Mouse (Mus musculus): Measurements from ENCODE around the gene Cbl. TPM values are rescaled to one million over a fixed set of nuclear protein-coding genes. Genes with fewer than 3 reads are reported as not detected.

Cbl gene
- polyA plus RNA-seq, 1 experiment from 2014 or later, result 5.1 TPM

DNA sequence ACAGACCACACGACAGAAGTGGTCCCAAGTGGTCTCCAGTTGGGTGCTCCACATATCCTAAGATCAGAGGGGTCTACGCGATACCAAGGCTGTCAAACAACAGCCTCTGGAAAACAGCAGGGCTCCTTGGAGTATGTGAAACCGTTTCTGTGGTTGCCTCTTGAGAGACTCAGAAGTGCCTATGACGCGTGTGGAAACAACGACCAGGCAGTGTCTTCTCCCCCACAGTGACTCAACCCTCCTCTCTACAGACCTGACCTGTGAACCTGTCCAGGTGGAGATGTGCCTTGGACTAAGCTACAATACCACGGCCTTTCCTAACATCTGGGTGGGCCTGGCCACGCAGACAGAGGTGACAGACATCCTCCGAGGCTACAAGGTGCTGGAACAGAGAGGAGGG, 128.1 kb downstream of the Cbl start:
- Histone ChIP-seq H3K27me3 (no peaks in the 10 kb centered on the region), H3K4me3 (replicated peaks) (no peak overlapping the region), H3K36me3 (replicated peaks) (peaks cover 54% of the 10 kb centered on the region), H3K27ac (replicated peaks) (no peak overlapping the region), H3K9me3 (replicated peaks) (no peaks in the 10 kb centered on the region), H3K4me2 (no peak overlapping the region), H3K4me1 (replicated peaks) (peaks cover 48% of the 10 kb centered on the region), H3K9ac (no peak overlapping the region)
- 83% methylated on average over 10 of the region's 10 CpGs for WGBS (ENCODE audit: insufficient replicate concordance)
- ATAC-seq (ENCODE audit: insufficient read depth), result no peak

DNA sequence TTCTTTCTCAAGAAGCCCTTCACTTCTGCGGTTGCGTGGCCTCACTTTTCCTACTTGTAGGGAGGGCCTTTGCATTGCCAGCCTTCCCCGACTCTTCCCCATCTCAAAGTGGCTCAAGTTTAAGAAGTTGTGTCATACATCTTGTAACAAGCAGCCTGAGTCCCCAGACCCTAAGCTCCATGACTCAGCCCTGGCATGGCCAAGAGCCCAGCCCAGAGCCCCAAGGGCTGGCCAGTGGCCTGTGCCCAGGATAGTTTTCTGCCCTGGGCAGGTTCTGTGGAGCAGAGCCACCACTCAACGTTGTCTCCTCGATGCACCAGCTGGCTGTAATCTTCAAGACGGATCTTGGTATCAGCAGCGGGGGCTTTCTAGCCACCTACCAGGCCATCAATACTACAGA, 129.0 kb downstream of the Cbl start:
- no peak overlapping the region for H3K4me3 ChIP-seq (replicated peaks)
- WGBS (ENCODE audit: insufficient replicate concordance), result 75% methylated on average over 7 of the region's 7 CpGs
- H3K36me3 ChIP-seq (replicated peaks), result peaks cover 46% of the 10 kb centered on the region
- H3K27me3 ChIP-seq, result no peaks in the 10 kb centered on the region
- H3K4me1 ChIP-seq (replicated peaks), result peaks cover 39% of the 10 kb centered on the region
- H3K9me3 ChIP-seq (replicated peaks), result no peaks in the 10 kb centered on the region
- H3K27ac ChIP-seq (replicated peaks), result no peak overlapping the region
- ATAC-seq (ENCODE audit: insufficient read depth), result no peak
- no peak overlapping the region for H3K4me2 ChIP-seq
- H3K9ac ChIP-seq, result no peak overlapping the region

DNA sequence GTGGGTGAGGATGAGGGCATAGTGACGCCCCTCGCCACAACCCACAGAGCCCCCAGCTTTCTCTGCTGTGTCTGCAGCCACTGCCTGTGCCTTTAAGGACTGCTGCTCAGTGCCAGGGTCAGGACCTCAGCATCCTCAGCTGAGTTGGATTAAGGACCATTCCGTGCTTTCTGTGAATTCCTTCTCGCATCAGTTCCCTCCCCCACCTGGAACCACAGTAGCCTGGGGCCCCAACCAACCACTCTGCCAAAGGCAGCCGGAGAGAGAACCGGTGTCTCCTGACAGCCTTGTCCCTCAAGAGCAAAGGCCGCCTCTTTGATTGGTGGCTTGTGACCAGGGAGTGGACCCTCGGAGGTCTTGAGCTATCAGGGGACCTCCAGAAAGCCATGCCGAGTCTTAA, 132.4 kb downstream of the Cbl start, which contains the start of gene Mfrp:
Mfrp (plus strand) TSS at position 240 of the 400 bp plus-strand sequence.
- Histone ChIP-seq H3K4me2 (no peak within 1 kb of the TSS), H3K36me3 (replicated peaks) (peaks cover 18% of the 10 kb centered on the region; the same call in 1 of the 2 replicates), H3K27ac (replicated peaks) (no peak within 1 kb of the TSS), H3K9me3 (replicated peaks) (no peaks in the 10 kb centered on the region), H3K9ac (no peak within 1 kb of the TSS), H3K4me1 (replicated peaks) (peaks cover 7% of the 10 kb centered on the region; the same call in 1 of the 2 replicates), H3K27me3 (no peaks in the 10 kb centered on the region), H3K4me3 (replicated peaks) (no peak within 1 kb of the TSS)
- 79% methylated on average over 9 of the region's 9 CpGs for WGBS (ENCODE audit: insufficient replicate concordance)
- no peak for ATAC-seq (ENCODE audit: insufficient read depth)

DNA sequence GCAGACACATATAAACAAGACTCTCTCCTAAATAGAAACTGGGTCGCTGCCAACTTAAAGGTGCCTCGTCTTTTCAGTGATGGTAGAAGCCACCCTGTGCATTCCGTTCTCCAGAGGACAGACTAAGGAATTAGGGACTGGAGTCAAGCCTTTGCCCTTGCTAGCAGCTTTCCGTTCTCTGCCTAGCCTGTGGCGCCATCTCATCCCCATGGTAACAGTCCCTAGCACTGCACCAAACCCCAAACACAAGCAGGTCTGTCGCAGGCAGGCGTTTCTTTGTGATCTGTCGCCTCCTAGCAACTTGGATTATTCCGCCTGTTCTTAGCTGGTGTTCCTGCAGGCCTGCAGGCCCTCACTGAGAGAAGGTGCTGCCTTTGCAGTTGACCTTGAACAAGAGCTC, 137.3 kb downstream of the Cbl start:
- no peak overlapping the region for H3K4me3 ChIP-seq (replicated peaks)
- H3K36me3 ChIP-seq (replicated peaks), result 0 out of 2 replicates have a peak, but pooled peaks cover 4% of the 10 kb centered on the region
- H3K4me2 ChIP-seq, result no peak overlapping the region
- no peak for ATAC-seq (ENCODE audit: insufficient read depth)
- peaks cover 12% of the 10 kb centered on the region for H3K4me1 ChIP-seq (replicated peaks)
- no peaks in the 10 kb centered on the region for H3K27me3 ChIP-seq
- no peaks in the 10 kb centered on the region for H3K9me3 ChIP-seq (replicated peaks)
- H3K27ac ChIP-seq (replicated peaks), result no peak overlapping the region
- H3K9ac ChIP-seq, result no peak overlapping the region
- 64% methylated on average over 9 of the region's 9 CpGs for WGBS (ENCODE audit: insufficient replicate concordance)

DNA sequence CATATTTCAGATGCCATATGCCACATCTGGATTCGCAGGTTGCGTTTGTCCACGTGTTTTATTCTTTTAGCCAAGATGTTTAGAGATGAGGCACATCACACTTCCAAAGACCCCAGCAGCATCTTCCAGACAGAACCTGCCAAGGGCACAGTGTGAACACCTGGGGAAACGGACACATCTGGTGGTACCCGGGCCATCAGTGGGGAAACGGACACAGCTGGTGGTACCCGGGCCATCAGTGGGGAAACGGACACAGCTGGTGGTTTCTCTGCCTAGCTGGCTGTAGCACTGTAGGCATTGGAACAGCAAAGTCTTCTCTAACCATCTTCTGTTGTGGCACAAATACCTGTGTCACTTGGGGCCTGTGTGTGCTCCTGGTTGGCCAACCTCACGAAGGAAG, 138.1 kb downstream of the Cbl start:
- Histone ChIP-seq H3K27ac (replicated peaks) (no peak overlapping the region), H3K4me3 (replicated peaks) (no peak overlapping the region), H3K27me3 (no peaks in the 10 kb centered on the region), H3K9me3 (replicated peaks) (no peaks in the 10 kb centered on the region), H3K4me1 (replicated peaks) (peaks cover 12% of the 10 kb centered on the region), H3K36me3 (replicated peaks) (0 out of 2 replicates have a peak, but pooled peaks cover 4% of the 10 kb centered on the region), H3K4me2 (no peak overlapping the region), H3K9ac (no peak overlapping the region)
- no peak for ATAC-seq (ENCODE audit: insufficient read depth)
- WGBS (ENCODE audit: insufficient replicate concordance), result 75% methylated on average over 9 of the region's 9 CpGs

DNA sequence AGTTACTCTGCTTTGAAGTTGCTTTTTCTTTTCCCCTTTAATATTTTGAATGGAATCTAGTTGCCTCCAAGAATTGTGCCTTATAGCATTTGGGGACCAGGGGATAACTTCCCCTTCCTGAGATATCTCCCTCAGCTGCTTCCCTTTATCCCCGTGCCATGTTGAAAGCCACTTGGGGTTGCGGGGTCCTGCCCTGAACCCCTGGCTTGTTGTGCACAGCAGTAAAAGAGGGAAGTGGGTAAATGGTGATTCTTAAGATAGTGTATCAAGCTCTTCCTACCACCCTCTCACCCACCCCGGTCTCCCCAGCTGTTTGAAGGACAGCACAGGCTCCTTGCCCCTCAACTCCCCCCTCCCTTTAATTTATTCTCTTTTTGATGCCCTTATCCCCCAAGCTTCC, 139.1 kb downstream of the Cbl start:
- 0 out of 2 replicates have a peak, but pooled peaks cover 4% of the 10 kb centered on the region for H3K36me3 ChIP-seq (replicated peaks)
- no peak overlapping the region for H3K9ac ChIP-seq
- WGBS (ENCODE audit: insufficient replicate concordance), result 23% methylated on average over 3 of the region's 3 CpGs
- H3K9me3 ChIP-seq (replicated peaks), result no peaks in the 10 kb centered on the region
- no peak overlapping the region for H3K27ac ChIP-seq (replicated peaks)
- ATAC-seq (ENCODE audit: insufficient read depth), result no peak
- H3K4me1 ChIP-seq (replicated peaks), result peaks cover 16% of the 10 kb centered on the region
- no peak overlapping the region for H3K4me2 ChIP-seq
- H3K27me3 ChIP-seq, result no peaks in the 10 kb centered on the region
- H3K4me3 ChIP-seq (replicated peaks), result no peak overlapping the region

DNA sequence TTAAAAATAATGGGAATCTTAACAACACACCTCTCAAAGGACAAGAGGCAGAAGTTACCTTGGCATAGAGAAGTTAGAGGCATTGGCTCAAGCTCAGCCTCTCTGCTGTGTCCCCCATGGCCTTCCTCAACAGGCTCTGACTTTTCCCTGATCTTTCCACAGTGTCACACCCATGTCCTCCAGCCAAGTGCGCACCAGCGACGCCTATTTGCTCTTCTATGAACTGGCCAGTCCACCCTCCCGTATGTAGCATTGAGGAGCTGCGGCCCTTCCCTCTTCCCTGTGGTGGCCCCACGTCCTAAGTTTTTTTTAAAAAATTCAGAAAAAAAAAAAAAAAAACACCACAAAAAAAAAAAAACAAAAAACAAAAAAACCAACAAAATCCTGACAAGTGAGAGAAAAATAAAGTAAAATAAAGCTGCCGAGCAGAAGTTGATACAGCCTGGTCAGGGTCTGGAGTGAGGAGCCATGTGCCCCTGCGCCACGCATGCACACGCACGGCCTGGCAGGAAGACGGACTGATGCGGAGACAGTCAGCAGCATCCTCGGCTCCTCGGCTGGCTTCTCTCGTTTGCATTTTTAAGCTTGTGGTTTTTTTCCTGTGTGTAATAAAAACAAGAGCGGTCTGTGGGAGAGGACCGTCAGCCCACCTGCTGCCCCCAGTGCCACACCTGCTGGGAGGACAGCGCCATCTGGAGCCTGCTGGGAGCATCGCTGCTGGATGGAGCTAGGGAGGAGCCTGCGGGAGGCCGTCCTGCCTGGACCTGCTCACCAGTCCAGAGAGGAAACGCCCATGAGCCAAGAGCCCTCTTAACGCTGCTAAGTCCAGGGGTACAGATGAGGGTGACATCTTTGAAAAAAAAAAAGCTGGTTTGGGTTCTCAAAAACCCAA, 140.0 kb downstream of the Cbl start:
- Histone ChIP-seq H3K9me3 (replicated peaks) (no peaks in the 10 kb centered on the region), H3K9ac (no peak overlapping the region), H3K4me3 (replicated peaks) (no peak overlapping the region), H3K27ac (replicated peaks) (no peak overlapping the region), H3K36me3 (replicated peaks) (0 out of 2 replicates have a peak, but pooled peaks cover 4% of the 10 kb centered on the region), H3K4me1 (replicated peaks) (peaks cover 24% of the 10 kb centered on the region), H3K4me2 (no peak overlapping the region), H3K27me3 (0 out of 2 replicates have a peak, but pooled peaks cover 4% of the 10 kb centered on the region)
- ATAC-seq (ENCODE audit: insufficient read depth), result no peak
- 47% methylated on average over 24 of the region's 24 CpGs for WGBS (ENCODE audit: insufficient replicate concordance)

Other genes starting within 250 kb of the Cbl start
- 0.15 and 0.26 TPM in 2 replicates for gene Thy1, start 190.7 kb downstream of the Cbl start, polyA plus RNA-seq (2015; fragmentation: Nextera tagmentation; extraction: Ambion mirVana)
- gene Usp2, start 167.0 kb downstream of the Cbl start, polyA plus RNA-seq (2015; fragmentation: Nextera tagmentation; extraction: Ambion mirVana), result 3.7 and 4.3 TPM in 2 replicates
- gene Mfrp, start 132.3 kb downstream of the Cbl start, polyA plus RNA-seq (2015; fragmentation: Nextera tagmentation; extraction: Ambion mirVana), result 0.10 TPM in 1 of 2 replicates, not detected in the other
- 0.29 and 0.53 TPM in 2 replicates for gene C1qtnf5, start 126.8 kb downstream of the Cbl start, polyA plus RNA-seq (2015; fragmentation: Nextera tagmentation; extraction: Ambion mirVana)
- not detected in 2 replicates for gene Gm49380, start 120.5 kb downstream of the Cbl start, polyA plus RNA-seq (2015; fragmentation: Nextera tagmentation; extraction: Ambion mirVana)
- gene Rnf26, start 120.5 kb downstream of the Cbl start, polyA plus RNA-seq (2015; fragmentation: Nextera tagmentation; extraction: Ambion mirVana), result 35.2 and 38.4 TPM in 2 replicates
- gene Mcam, start 99.6 kb downstream of the Cbl start, polyA plus RNA-seq (2015; fragmentation: Nextera tagmentation; extraction: Ambion mirVana), result 4.4 and 4.8 TPM in 2 replicates
- not detected in 2 replicates for gene Ccdc153, start 6.6 kb upstream of the Cbl start, polyA plus RNA-seq (2015; fragmentation: Nextera tagmentation; extraction: Ambion mirVana)
- 0.07 TPM in 1 of 2 replicates, not detected in the other for gene Pdzd3, start 17.4 kb upstream of the Cbl start, polyA plus RNA-seq (2015; fragmentation: Nextera tagmentation; extraction: Ambion mirVana)
- gene Nlrx1, start 34.5 kb upstream of the Cbl start, polyA plus RNA-seq (2015; fragmentation: Nextera tagmentation; extraction: Ambion mirVana), result 4.1 and 4.2 TPM in 2 replicates
- gene Abcg4, start 54.6 kb upstream of the Cbl start, polyA plus RNA-seq (2015; fragmentation: Nextera tagmentation; extraction: Ambion mirVana), result 16.4 and 18.6 TPM in 2 replicates
- gene Hinfp, start 71.6 kb upstream of the Cbl start, polyA plus RNA-seq (2015; fragmentation: Nextera tagmentation; extraction: Ambion mirVana), result 12.7 and 14.2 TPM in 2 replicates
- gene C2cd2l, start 86.2 kb upstream of the Cbl start, polyA plus RNA-seq (2015; fragmentation: Nextera tagmentation; extraction: Ambion mirVana), result 9.6 and 10.4 TPM in 2 replicates
- 17.9 and 18.4 TPM in 2 replicates for gene Dpagt1, start 92.0 kb upstream of the Cbl start, polyA plus RNA-seq (2015; fragmentation: Nextera tagmentation; extraction: Ambion mirVana)
- 226 and 228 TPM in 2 replicates for gene H2afx, start 100.6 kb upstream of the Cbl start, polyA plus RNA-seq (2015; fragmentation: Nextera tagmentation; extraction: Ambion mirVana)
- 1,466 and 1,543 TPM in 2 replicates for gene Hmbs, start 110.2 kb upstream of the Cbl start, polyA plus RNA-seq (2015; fragmentation: Nextera tagmentation; extraction: Ambion mirVana)
- gene Vps11, start 127.6 kb upstream of the Cbl start, polyA plus RNA-seq (2015; fragmentation: Nextera tagmentation; extraction: Ambion mirVana), result 14.6 and 15.1 TPM in 2 replicates
- 14.8 and 17.0 TPM in 2 replicates for gene Hyou1, start 145.4 kb upstream of the Cbl start, polyA plus RNA-seq (2015; fragmentation: Nextera tagmentation; extraction: Ambion mirVana)
- gene Slc37a4, start 162.8 kb upstream of the Cbl start, polyA plus RNA-seq (2015; fragmentation: Nextera tagmentation; extraction: Ambion mirVana), result 46.3 and 59.8 TPM in 2 replicates
- gene Rps25, start 173.1 kb upstream of the Cbl start, polyA plus RNA-seq (2015; fragmentation: Nextera tagmentation; extraction: Ambion mirVana), result 758 and 952 TPM in 2 replicates
- 48.2 and 50.4 TPM in 2 replicates for gene Trappc4, start 173.6 kb upstream of the Cbl start, polyA plus RNA-seq (2015; fragmentation: Nextera tagmentation; extraction: Ambion mirVana)
- gene Ccdc84, start 184.5 kb upstream of the Cbl start, polyA plus RNA-seq (2015; fragmentation: Nextera tagmentation; extraction: Ambion mirVana), result 12.6 and 13.6 TPM in 2 replicates
- 0.06 TPM in 1 of 2 replicates, not detected in the other for gene Foxr1, start 207.1 kb upstream of the Cbl start, polyA plus RNA-seq (2015; fragmentation: Nextera tagmentation; extraction: Ambion mirVana)
- not detected in 2 replicates for gene Upk2, start 220.9 kb upstream of the Cbl start, polyA plus RNA-seq (2015; fragmentation: Nextera tagmentation; extraction: Ambion mirVana)
- 1.9 and 2.3 TPM in 2 replicates for gene Bcl9l, start 248.8 kb upstream of the Cbl start, polyA plus RNA-seq (2015; fragmentation: Nextera tagmentation; extraction: Ambion mirVana)

Data from liver, embryonic 15.5 days (tissue).